Mouse (Mus musculus): ENCODE results near the gene Tex9. TPM values are rescaled to one million over a fixed set of nuclear protein-coding genes. Genes with fewer than 3 reads are reported as not detected.

The Tex9 gene
- polyA plus RNA-seq, 1 experiment from 2014 or later: 48.7 TPM

GRCm38 (mm10) chr9:72438749-72439148, 53.3 kb downstream of the Tex9 start:
- H3K4me1 ChIP-seq (ENCODE audit: control insufficient read depth, insufficient read depth, low read length): no peaks in the 10 kb centered on the region; the same call in 1 of the 2 replicates
- H3K9me3 ChIP-seq (ENCODE audit: control insufficient read depth, low read length): no peaks in the 10 kb centered on the region
- peak overlapping the region; percentile 89 for H3K4me2 ChIP-seq (ENCODE audit: low read depth)
- no peaks in the 10 kb centered on the region for H3K27me3 ChIP-seq (ENCODE audit: control insufficient read depth, insufficient read depth, low read length)
- 0 out of 2 replicates have a peak, but pooled peaks have one; percentile 6 for ATAC-seq (ENCODE audit: insufficient read depth, low FRiP score, low TSS enrichment)
- no peak for DNase-seq (ENCODE audit: low spot score)
- no peak overlapping the region for H3K27ac ChIP-seq (ENCODE audit: low read depth, low read length)
- 2% methylated on average over 9 of the region's 9 CpGs for WGBS
- peak overlapping the region; percentile 58 for H3K4me3 ChIP-seq (ENCODE audit: low read depth, low read length)
- H3K36me3 ChIP-seq (ENCODE audit: control insufficient read depth, insufficient read depth, low read length): no peaks in the 10 kb centered on the region
- H3K9ac ChIP-seq (ENCODE audit: low read length): peak overlapping the region; percentile 52

GRCm38 (mm10) chr9:72437822-72438701, 54.0 kb downstream of the Tex9 start, which contains the start of gene Mns1:
Gene Mns1 (plus strand): TSS chr9:72438011.
- peak within 1 kb of the TSS; percentile 58 for H3K4me3 ChIP-seq (ENCODE audit: low read depth, low read length)
- H3K9ac ChIP-seq (ENCODE audit: low read length): peak within 1 kb of the TSS; percentile 63
- H3K4me2 ChIP-seq (ENCODE audit: low read depth): peak within 1 kb of the TSS; percentile 89
- no peaks in the 10 kb centered on the region for H3K9me3 ChIP-seq (ENCODE audit: control insufficient read depth, low read length)
- ATAC-seq (ENCODE audit: insufficient read depth, low FRiP score, low TSS enrichment) (peak; percentile 98), DNase-seq (ENCODE audit: low spot score) (peak; percentile 95)
- H3K36me3 ChIP-seq (ENCODE audit: control insufficient read depth, insufficient read depth, low read length): no peaks in the 10 kb centered on the region
- 3% methylated on average over 43 of the region's 43 CpGs for WGBS
- no peaks in the 10 kb centered on the region; the same call in 1 of the 2 replicates for H3K4me1 ChIP-seq (ENCODE audit: control insufficient read depth, insufficient read depth, low read length)
- 0 out of 2 replicates have a peak within 1 kb of the TSS, but pooled peaks have one; percentile 34 for H3K27ac ChIP-seq (ENCODE audit: low read depth, low read length)
- H3K27me3 ChIP-seq (ENCODE audit: control insufficient read depth, insufficient read depth, low read length): no peaks in the 10 kb centered on the region

GRCm38 (mm10) chr9:72434876-72435275, 57.1 kb downstream of the Tex9 start:
- H3K4me1 ChIP-seq (ENCODE audit: control insufficient read depth, insufficient read depth, low read length): no peaks in the 10 kb centered on the region; the same call in 1 of the 2 replicates
- no peak overlapping the region for H3K4me2 ChIP-seq (ENCODE audit: low read depth)
- DNase-seq (ENCODE audit: low spot score): no peak
- H3K27ac ChIP-seq (ENCODE audit: low read depth, low read length): 0 out of 2 replicates have a peak overlapping the region, but pooled peaks have one; percentile 8
- H3K4me3 ChIP-seq (ENCODE audit: low read depth, low read length): no peak overlapping the region
- no peak overlapping the region for H3K9ac ChIP-seq (ENCODE audit: low read length)
- 45% methylated on average over 9 of the region's 9 CpGs for WGBS
- no peak for ATAC-seq (ENCODE audit: insufficient read depth, low FRiP score, low TSS enrichment)
- H3K36me3 ChIP-seq (ENCODE audit: control insufficient read depth, insufficient read depth, low read length): no peaks in the 10 kb centered on the region
- no peaks in the 10 kb centered on the region for H3K9me3 ChIP-seq (ENCODE audit: control insufficient read depth, low read length)
- no peaks in the 10 kb centered on the region for H3K27me3 ChIP-seq (ENCODE audit: control insufficient read depth, insufficient read depth, low read length)

GRCm38 (mm10) chr9:72427861-72428260, 64.2 kb downstream of the Tex9 start:
- H3K27me3 ChIP-seq (ENCODE audit: control insufficient read depth, insufficient read depth, low read length): no peaks in the 10 kb centered on the region
- no peak overlapping the region for H3K4me3 ChIP-seq (ENCODE audit: low read depth, low read length)
- WGBS: 75% methylated on average over 4 of the region's 4 CpGs
- DNase-seq (ENCODE audit: low spot score): no peak
- H3K4me1 ChIP-seq (ENCODE audit: control insufficient read depth, insufficient read depth, low read length): no peaks in the 10 kb centered on the region
- no peak overlapping the region for H3K27ac ChIP-seq (ENCODE audit: low read depth, low read length)
- no peak overlapping the region for H3K4me2 ChIP-seq (ENCODE audit: low read depth)
- no peak overlapping the region for H3K9ac ChIP-seq (ENCODE audit: low read length)
- no peaks in the 10 kb centered on the region for H3K36me3 ChIP-seq (ENCODE audit: control insufficient read depth, insufficient read depth, low read length)
- no peak for ATAC-seq (ENCODE audit: insufficient read depth, low FRiP score, low TSS enrichment)
- no peaks in the 10 kb centered on the region for H3K9me3 ChIP-seq (ENCODE audit: control insufficient read depth, low read length)

- no peak overlapping the region for H3K4me2 ChIP-seq (ENCODE audit: low read depth)
- 0 out of 2 replicates have a peak, but pooled peaks cover 3% of the 10 kb centered on the region for H3K4me1 ChIP-seq (ENCODE audit: control insufficient read depth, insufficient read depth, low read length)
- ATAC-seq (ENCODE audit: insufficient read depth, low FRiP score, low TSS enrichment) (no peak), DNase-seq (ENCODE audit: low spot score) (no peak)
- H3K9me3 ChIP-seq (ENCODE audit: control insufficient read depth, low read length): no peaks in the 10 kb centered on the region
- H3K27me3 ChIP-seq (ENCODE audit: control insufficient read depth, insufficient read depth, low read length): no peaks in the 10 kb centered on the region
- no peak overlapping the region for H3K9ac ChIP-seq (ENCODE audit: low read length)
- no peak overlapping the region for H3K4me3 ChIP-seq (ENCODE audit: low read depth, low read length)
- WGBS: 80% methylated on average over 11 of the region's 11 CpGs
- H3K27ac ChIP-seq (ENCODE audit: low read depth, low read length): no peak overlapping the region
- H3K36me3 ChIP-seq (ENCODE audit: control insufficient read depth, insufficient read depth, low read length): no peaks in the 10 kb centered on the region
Observed at GRCm38 (mm10) chr9:72425300-72425850, 66.6 kb downstream of the Tex9 start.

GRCm38 (mm10) chr9:72422753-72423152, 69.3 kb downstream of the Tex9 start:
- ATAC-seq (ENCODE audit: insufficient read depth, low FRiP score, low TSS enrichment): no peak
- no peak overlapping the region for H3K4me3 ChIP-seq (ENCODE audit: low read depth, low read length)
- H3K4me2 ChIP-seq (ENCODE audit: low read depth): no peak overlapping the region
- no peaks in the 10 kb centered on the region for H3K36me3 ChIP-seq (ENCODE audit: control insufficient read depth, insufficient read depth, low read length)
- DNase-seq (ENCODE audit: low spot score): no peak
- H3K4me1 ChIP-seq (ENCODE audit: control insufficient read depth, insufficient read depth, low read length): 0 out of 2 replicates have a peak, but pooled peaks cover 3% of the 10 kb centered on the region
- no peak overlapping the region for H3K27ac ChIP-seq (ENCODE audit: low read depth, low read length)
- no peaks in the 10 kb centered on the region for H3K27me3 ChIP-seq (ENCODE audit: control insufficient read depth, insufficient read depth, low read length)
- no peak overlapping the region for H3K9ac ChIP-seq (ENCODE audit: low read length)
- H3K9me3 ChIP-seq (ENCODE audit: control insufficient read depth, low read length): no peaks in the 10 kb centered on the region
- WGBS: 83% methylated on average over 2 of the region's 2 CpGs

- H3K9ac ChIP-seq (ENCODE audit: low read length): no peak overlapping the region
- no peaks in the 10 kb centered on the region for H3K9me3 ChIP-seq (ENCODE audit: control insufficient read depth, low read length)
- H3K27me3 ChIP-seq (ENCODE audit: control insufficient read depth, insufficient read depth, low read length): no peaks in the 10 kb centered on the region
- H3K27ac ChIP-seq (ENCODE audit: low read depth, low read length): no peak overlapping the region
- H3K4me3 ChIP-seq (ENCODE audit: low read depth, low read length): no peak overlapping the region
- no peaks in the 10 kb centered on the region for H3K36me3 ChIP-seq (ENCODE audit: control insufficient read depth, insufficient read depth, low read length)
- DNase-seq (ENCODE audit: low spot score) (no peak), ATAC-seq (ENCODE audit: insufficient read depth, low FRiP score, low TSS enrichment) (no peak)
- H3K4me2 ChIP-seq (ENCODE audit: low read depth): no peak overlapping the region
- 0 out of 2 replicates have a peak, but pooled peaks cover 3% of the 10 kb centered on the region for H3K4me1 ChIP-seq (ENCODE audit: control insufficient read depth, insufficient read depth, low read length)
- WGBS: 60% methylated on average over 11 of the region's 11 CpGs
Observed at GRCm38 (mm10) chr9:72422284-72422683, 69.7 kb downstream of the Tex9 start.

- H3K4me1 ChIP-seq (ENCODE audit: control insufficient read depth, insufficient read depth, low read length): 0 out of 2 replicates have a peak, but pooled peaks cover 3% of the 10 kb centered on the region
- no peaks in the 10 kb centered on the region for H3K36me3 ChIP-seq (ENCODE audit: control insufficient read depth, insufficient read depth, low read length)
- DNase-seq (ENCODE audit: low spot score) (no peak), ATAC-seq (ENCODE audit: insufficient read depth, low FRiP score, low TSS enrichment) (no peak)
- no peaks in the 10 kb centered on the region for H3K27me3 ChIP-seq (ENCODE audit: control insufficient read depth, insufficient read depth, low read length)
- H3K4me3 ChIP-seq (ENCODE audit: low read depth, low read length): no peak overlapping the region
- H3K9ac ChIP-seq (ENCODE audit: low read length): no peak overlapping the region
- H3K9me3 ChIP-seq (ENCODE audit: control insufficient read depth, low read length): no peaks in the 10 kb centered on the region
- no peak overlapping the region for H3K4me2 ChIP-seq (ENCODE audit: low read depth)
- whole genome bisulfite sequencing: 87% methylated on average over 3 of the region's 3 CpGs
- H3K27ac ChIP-seq (ENCODE audit: low read depth, low read length): no peak overlapping the region
Observed at GRCm38 (mm10) chr9:72420490-72420889, 71.5 kb downstream of the Tex9 start.
